Mouse (Mus musculus) liver, adult 2 months (tissue): Measurements from ENCODE around the gene Tmem30b.

Experiments used
- CTCF ChIP-seq: fragments of 200-500 bp; IDR thresholded peaks from 2 replicates; pipeline ENCODE4 v1.5.1; 2011; ENCODE audit warnings: low read depth, low read length, control low read depth
- POLR2A ChIP-seq: fragments of 200-500 bp; IDR thresholded peaks from 2 replicates; pipeline ENCODE4 v1.6.1; 2011; ENCODE audit warnings: low read length, control low read depth; ENCODE audit not compliant: insufficient read depth; ENCODE audit errors: extremely low read depth

GRCm38 (mm10) chr12:73590627-73591276 is 44.6 kb upstream of the Tmem30b start:
- no peak for TF ChIP-seq CTCF
- TF ChIP-seq POLR2A, result no peak
